12 mouse cellular contexts compared by ENCODE assay signal in the genomic region with DNA sequence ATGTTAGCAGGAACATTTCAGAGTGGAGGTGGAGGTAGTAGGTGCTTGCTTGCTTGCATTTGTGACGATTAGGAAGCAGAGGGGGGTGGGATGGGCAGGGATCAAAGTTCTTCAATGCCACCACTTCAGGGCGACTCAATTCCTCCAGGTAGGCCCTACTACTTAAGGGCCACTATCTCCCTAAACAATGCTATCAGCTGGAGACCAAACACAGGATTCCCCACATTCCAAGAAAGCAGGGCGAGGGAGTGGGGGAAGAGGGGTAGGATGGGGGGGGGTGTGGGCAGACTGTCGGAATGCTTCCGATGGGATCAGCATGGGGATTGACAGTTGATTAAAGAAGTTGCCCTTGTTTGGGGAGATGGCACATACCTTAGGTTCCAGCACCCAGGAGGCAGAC. TPM values are rescaled to one million over a fixed set of nuclear protein-coding genes. Genes with fewer than 3 reads are reported as not detected.
"Had no signal": no experiment of that assay in that cellular context is flagged by ENCODE, and none has a peak within 500 bp of the region (broad histone marks: within the 10 kb centered on the region; RNA-seq: fewer than 3 reads in every experiment).

No protein-coding gene starts in this region.

- DNase-seq: retina, postnatal 1 day; right cerebral cortex, adult 18-20 months; right cerebral cortex, postnatal 14 days; right cerebral cortex, postnatal 25 days; right cerebral cortex, postnatal 4 days; spleen, adult 18-20 months; thymus, adult 2 months; thymus, postnatal 14 days; thymus, postnatal 25 days; thymus, postnatal 36 days; thymus, postnatal 4 days had no signal

RNA-seq across cellular contexts. Expression of a gene that starts 16.0 kb away (rescaled TPM):
- total RNA-seq: neutrophil, adult 5-6 weeks had no signal
